Mouse (Mus musculus) R1 (cell line): ENCODE data around the gene Atp8b3.

Source experiments
- DNase-seq: peaks from one replicate; pipeline ENCODE4 v3.0.0-alpha.2; 2018; ENCODE audit warnings: low read depth, low spot score

Gene Atp8b3

GRCm38 (mm10) chr10:80538710-80539394 lies at the start of gene Atp8b3:
Gene Atp8b3, minus strand, starts transcription at chr10:80539124.
- DNase-seq: peak; percentile 99

- DNase-seq: no peak
Measured at GRCm38 (mm10) chr10:80587305-80587657, 48.4 kb upstream of the Atp8b3 start.

GRCm38 (mm10) chr10:80586407-80587304 lies 47.7 kb upstream of the Atp8b3 start:
- DNase-seq: no peak

GRCm38 (mm10) chr10:80585581-80585980 lies 46.7 kb upstream of the Atp8b3 start:
- no peak for DNase-seq

- DNase-seq: peak; percentile 64
Measured at GRCm38 (mm10) chr10:80584642-80585552, 46.0 kb upstream of the Atp8b3 start.

- DNase-seq: peak; percentile 86
Measured at GRCm38 (mm10) chr10:80584045-80584488, 45.1 kb upstream of the Atp8b3 start.

- no peak for DNase-seq
Measured at GRCm38 (mm10) chr10:80583047-80583446, 44.1 kb upstream of the Atp8b3 start.

GRCm38 (mm10) chr10:80578911-80579310 lies 40.0 kb upstream of the Atp8b3 start:
- peak; percentile 94 for DNase-seq

- DNase-seq: peak; percentile 90
Measured at GRCm38 (mm10) chr10:80578131-80578750, 39.3 kb upstream of the Atp8b3 start.

GRCm38 (mm10) chr10:80577195-80578130 lies 38.5 kb upstream of the Atp8b3 start, which contains the start of gene Klf16:
Gene Klf16, minus strand, starts transcription at chr10:80577321.
- peak; percentile 97 for DNase-seq

GRCm38 (mm10) chr10:80576351-80577194 lies 37.6 kb upstream of the Atp8b3 start:
- DNase-seq: peak; percentile 71

GRCm38 (mm10) chr10:80575925-80576324 lies 37.0 kb upstream of the Atp8b3 start:
- no peak for DNase-seq

GRCm38 (mm10) chr10:80574896-80575295 lies 36.0 kb upstream of the Atp8b3 start:
- DNase-seq: no peak

- DNase-seq: peak; percentile 50
Measured at GRCm38 (mm10) chr10:80573944-80574343, 35.0 kb upstream of the Atp8b3 start.

- no peak for DNase-seq
Measured at GRCm38 (mm10) chr10:80572477-80572876, 33.6 kb upstream of the Atp8b3 start.

GRCm38 (mm10) chr10:80570871-80571836 lies 32.2 kb upstream of the Atp8b3 start:
- peak; percentile 64 for DNase-seq

GRCm38 (mm10) chr10:80570419-80570818 lies 31.5 kb upstream of the Atp8b3 start:
- DNase-seq: no peak

- peak; percentile 92 for DNase-seq
Measured at GRCm38 (mm10) chr10:80569664-80570066, 30.7 kb upstream of the Atp8b3 start.
